Mouse (Mus musculus): ENCODE measurements around the gene Exph5. TPM values are rescaled to one million over a fixed set of nuclear protein-coding genes. Genes with fewer than 3 reads are reported as not detected.

The Exph5 gene
- polyA plus RNA-seq, 1 experiment from 2014 or later, result 0.51 TPM

- ATAC-seq (ENCODE audit: extremely low read depth, insufficient number of reproducible peaks, low FRiP score, low TSS enrichment), result no peak
- H3K9me3 ChIP-seq, result no peaks in the 10 kb centered on the region
- H3K27ac ChIP-seq (replicated peaks), result no peak overlapping the region
- H3K9ac ChIP-seq, result no peak overlapping the region
- WGBS, result 68% methylated on average over 13 of the region's 13 CpGs
- no peak overlapping the region for H3K4me3 ChIP-seq
- H3K27me3 ChIP-seq (replicated peaks), result no peaks in the 10 kb centered on the region
- peaks cover 11% of the 10 kb centered on the region for H3K4me1 ChIP-seq
- no peak overlapping the region for H3K4me2 ChIP-seq
- peaks cover 18% of the 10 kb centered on the region for H3K36me3 ChIP-seq
Measured at GRCm38 (mm10) chr9:53397685-53398387, 96.4 kb downstream of the Exph5 start.

- no peak for ATAC-seq (ENCODE audit: extremely low read depth, insufficient number of reproducible peaks, low FRiP score, low TSS enrichment)
- H3K9me3 ChIP-seq, result no peaks in the 10 kb centered on the region
- H3K36me3 ChIP-seq, result peaks cover 13% of the 10 kb centered on the region
- no peak overlapping the region for H3K4me3 ChIP-seq
- H3K9ac ChIP-seq, result no peak overlapping the region
- no peak overlapping the region for H3K4me2 ChIP-seq
- WGBS, result 13% methylated on average over 5 of the region's 5 CpGs
- no peaks in the 10 kb centered on the region for H3K27me3 ChIP-seq (replicated peaks)
- peaks cover 12% of the 10 kb centered on the region for H3K4me1 ChIP-seq
- H3K27ac ChIP-seq (replicated peaks), result no peak overlapping the region
Measured at GRCm38 (mm10) chr9:53398388-53398700, 96.9 kb downstream of the Exph5 start.

GRCm38 (mm10) chr9:53399537-53399936 is 98.1 kb downstream of the Exph5 start:
- 87% methylated on average over 8 of the region's 8 CpGs for WGBS
- no peak overlapping the region for H3K4me3 ChIP-seq
- H3K4me2 ChIP-seq, result no peak overlapping the region
- peaks cover 13% of the 10 kb centered on the region for H3K36me3 ChIP-seq
- no peak overlapping the region for H3K27ac ChIP-seq (replicated peaks)
- H3K4me1 ChIP-seq, result peaks cover 14% of the 10 kb centered on the region
- no peaks in the 10 kb centered on the region for H3K9me3 ChIP-seq
- H3K9ac ChIP-seq, result no peak overlapping the region
- H3K27me3 ChIP-seq (replicated peaks), result no peaks in the 10 kb centered on the region
- no peak for ATAC-seq (ENCODE audit: extremely low read depth, insufficient number of reproducible peaks, low FRiP score, low TSS enrichment)

GRCm38 (mm10) chr9:53400696-53401095 is 99.2 kb downstream of the Exph5 start:
- H3K9ac ChIP-seq, result no peak overlapping the region
- 87% methylated on average over 4 of the region's 4 CpGs for WGBS
- no peak overlapping the region for H3K4me3 ChIP-seq
- H3K36me3 ChIP-seq, result peaks cover 13% of the 10 kb centered on the region
- no peak overlapping the region for H3K27ac ChIP-seq (replicated peaks)
- no peak overlapping the region for H3K4me2 ChIP-seq
- H3K9me3 ChIP-seq, result no peaks in the 10 kb centered on the region
- H3K27me3 ChIP-seq (replicated peaks), result no peaks in the 10 kb centered on the region
- H3K4me1 ChIP-seq, result peaks cover 23% of the 10 kb centered on the region
- ATAC-seq (ENCODE audit: extremely low read depth, insufficient number of reproducible peaks, low FRiP score, low TSS enrichment), result no peak

GRCm38 (mm10) chr9:53401146-53401545 is 99.7 kb downstream of the Exph5 start:
- peaks cover 11% of the 10 kb centered on the region for H3K36me3 ChIP-seq
- H3K27me3 ChIP-seq (replicated peaks), result no peaks in the 10 kb centered on the region
- no peak overlapping the region for H3K27ac ChIP-seq (replicated peaks)
- H3K4me3 ChIP-seq, result no peak overlapping the region
- 55% methylated on average over 8 of the region's 8 CpGs for WGBS
- no peak for ATAC-seq (ENCODE audit: extremely low read depth, insufficient number of reproducible peaks, low FRiP score, low TSS enrichment)
- no peak overlapping the region for H3K9ac ChIP-seq
- H3K4me1 ChIP-seq, result peaks cover 23% of the 10 kb centered on the region
- H3K4me2 ChIP-seq, result no peak overlapping the region
- H3K9me3 ChIP-seq, result no peaks in the 10 kb centered on the region

GRCm38 (mm10) chr9:53402291-53402711 is 100.8 kb downstream of the Exph5 start, which contains the start of gene 4930550C14Rik:
Gene 4930550C14Rik (plus strand): TSS chr9:53402325.
- no peaks in the 10 kb centered on the region for H3K9me3 ChIP-seq
- peak within 1 kb of the TSS; percentile 54; the same call in 1 of the 2 replicates for H3K27ac ChIP-seq (replicated peaks)
- WGBS, result 21% methylated on average over 11 of the region's 11 CpGs
- ATAC-seq (ENCODE audit: extremely low read depth, insufficient number of reproducible peaks, low FRiP score, low TSS enrichment), result no peak; the same call in 1 of the 2 replicates
- H3K27me3 ChIP-seq (replicated peaks), result no peaks in the 10 kb centered on the region
- H3K4me3 ChIP-seq, result peak within 1 kb of the TSS; percentile 26
- peak within 1 kb of the TSS; percentile 61 for H3K4me2 ChIP-seq
- peaks cover 23% of the 10 kb centered on the region for H3K4me1 ChIP-seq
- peaks cover 11% of the 10 kb centered on the region for H3K36me3 ChIP-seq
- peak within 1 kb of the TSS; percentile 65 for H3K9ac ChIP-seq

- Histone ChIP-seq H3K9ac (no peak overlapping the region), H3K9me3 (no peaks in the 10 kb centered on the region), H3K4me3 (no peak overlapping the region), H3K4me2 (peak overlapping the region; percentile 61), H3K4me1 (peaks cover 23% of the 10 kb centered on the region), H3K36me3 (peaks cover 11% of the 10 kb centered on the region), H3K27ac (replicated peaks) (0 out of 2 replicates have a peak overlapping the region, but pooled peaks have one; percentile 54), H3K27me3 (replicated peaks) (no peaks in the 10 kb centered on the region)
- WGBS, result 81% methylated on average over 8 of the region's 8 CpGs
- ATAC-seq (ENCODE audit: extremely low read depth, insufficient number of reproducible peaks, low FRiP score, low TSS enrichment), result no peak
Measured at GRCm38 (mm10) chr9:53402991-53403390, 101.5 kb downstream of the Exph5 start.

- H3K27ac ChIP-seq (replicated peaks), result peak overlapping the region; percentile 37
- H3K36me3 ChIP-seq, result peaks cover 8% of the 10 kb centered on the region
- H3K27me3 ChIP-seq (replicated peaks), result no peaks in the 10 kb centered on the region
- no peaks in the 10 kb centered on the region for H3K9me3 ChIP-seq
- H3K4me1 ChIP-seq, result peaks cover 25% of the 10 kb centered on the region
- H3K4me2 ChIP-seq, result peak overlapping the region; percentile 69
- ATAC-seq (ENCODE audit: extremely low read depth, insufficient number of reproducible peaks, low FRiP score, low TSS enrichment), result no peak
- 76% methylated on average over 6 of the region's 6 CpGs for WGBS
- H3K9ac ChIP-seq, result no peak overlapping the region
- H3K4me3 ChIP-seq, result no peak overlapping the region
Measured at GRCm38 (mm10) chr9:53404050-53404752, 102.7 kb downstream of the Exph5 start.

GRCm38 (mm10) chr9:53404753-53405722 is 103.6 kb downstream of the Exph5 start:
- H3K9ac ChIP-seq, result peak overlapping the region; percentile 73
- H3K4me2 ChIP-seq, result peak overlapping the region; percentile 69
- no peak for ATAC-seq (ENCODE audit: extremely low read depth, insufficient number of reproducible peaks, low FRiP score, low TSS enrichment)
- H3K36me3 ChIP-seq, result peaks cover 2% of the 10 kb centered on the region; the same call in 1 of the 2 replicates
- peak overlapping the region; percentile 51 for H3K4me3 ChIP-seq
- 23% methylated on average over 21 of the region's 21 CpGs for WGBS
- H3K4me1 ChIP-seq, result peaks cover 28% of the 10 kb centered on the region
- no peaks in the 10 kb centered on the region for H3K27me3 ChIP-seq (replicated peaks)
- peak overlapping the region; percentile 48 for H3K27ac ChIP-seq (replicated peaks)
- no peaks in the 10 kb centered on the region for H3K9me3 ChIP-seq

- Histone ChIP-seq H3K4me2 (no peak overlapping the region), H3K27me3 (replicated peaks) (no peaks in the 10 kb centered on the region), H3K4me1 (peaks cover 20% of the 10 kb centered on the region), H3K4me3 (no peak overlapping the region), H3K27ac (replicated peaks) (no peak overlapping the region), H3K9me3 (no peaks in the 10 kb centered on the region), H3K9ac (no peak overlapping the region), H3K36me3 (no peaks in the 10 kb centered on the region)
- WGBS, result 82% methylated on average over 4 of the region's 4 CpGs
- no peak for ATAC-seq (ENCODE audit: extremely low read depth, insufficient number of reproducible peaks, low FRiP score, low TSS enrichment)
Measured at GRCm38 (mm10) chr9:53408548-53408947, 107.1 kb downstream of the Exph5 start.

- Histone ChIP-seq H3K4me1 (peaks cover 20% of the 10 kb centered on the region), H3K36me3 (no peaks in the 10 kb centered on the region), H3K4me3 (no peak overlapping the region), H3K27me3 (replicated peaks) (no peaks in the 10 kb centered on the region), H3K9me3 (no peaks in the 10 kb centered on the region), H3K4me2 (no peak overlapping the region), H3K9ac (no peak overlapping the region), H3K27ac (replicated peaks) (no peak overlapping the region)
- ATAC-seq (ENCODE audit: extremely low read depth, insufficient number of reproducible peaks, low FRiP score, low TSS enrichment), result no peak
- WGBS, result 51% methylated on average over 2 of the region's 2 CpGs
Measured at GRCm38 (mm10) chr9:53408953-53409361, 107.5 kb downstream of the Exph5 start.

Measured in heart, embryonic 13.5 days (tissue).